Mouse (Mus musculus) heart, postnatal 4 days (tissue): ENCODE measurements around the gene Ccdc71l. TPM values are rescaled to one million over a fixed set of nuclear protein-coding genes. Genes with fewer than 3 reads are reported as not detected.
A peak's percentile ranks its signal among the peaks of the same experiment; 100 is the strongest.

ENCODE experiments used
- DNase-seq: peaks from one replicate; pipeline ENCODE4 v3.0.0; 2021
- total RNA-seq, 2 experiments: library from RNA; stranded (reverse); gene quantifications; 2 replicates each; pipeline ENCODE4 v1.2.3; 2021

Ccdc71l gene
- total RNA-seq: 1 to 10 TPM; 7.8 to 8.0 TPM

GRCm38 (mm10) chr12:32378528-32379295 is at the start of gene Ccdc71l:
Gene Ccdc71l (plus strand): TSS chr12:32378704.
- peak; percentile 85 for DNase-seq

- DNase-seq: no peak
Observed at GRCm38 (mm10) chr12:32339078-32339477, 39.4 kb upstream of the Ccdc71l start.

GRCm38 (mm10) chr12:32343487-32343886 is 35.0 kb upstream of the Ccdc71l start:
- no peak for DNase-seq

- no peak for DNase-seq
Observed at GRCm38 (mm10) chr12:32346121-32346520, 32.4 kb upstream of the Ccdc71l start.

- no peak for DNase-seq
Observed at GRCm38 (mm10) chr12:32348493-32348892, 30.0 kb upstream of the Ccdc71l start.

GRCm38 (mm10) chr12:32351874-32352273 is 26.6 kb upstream of the Ccdc71l start:
- DNase-seq: no peak

GRCm38 (mm10) chr12:32379296-32379725 is 807 bp downstream of the Ccdc71l start:
- peak; percentile 88 for DNase-seq

GRCm38 (mm10) chr12:32379731-32380130 is 1.2 kb downstream of the Ccdc71l start:
- DNase-seq: no peak

- no peak for DNase-seq
Observed at GRCm38 (mm10) chr12:32380457-32380856, 2.0 kb downstream of the Ccdc71l start.

- DNase-seq: no peak
Observed at GRCm38 (mm10) chr12:32381011-32381410, 2.5 kb downstream of the Ccdc71l start.

- no peak for DNase-seq
Observed at GRCm38 (mm10) chr12:32419537-32419936, 41.0 kb downstream of the Ccdc71l start.

- DNase-seq: no peak
Observed at GRCm38 (mm10) chr12:32427832-32428231, 49.3 kb downstream of the Ccdc71l start.

- DNase-seq: no peak
Observed at GRCm38 (mm10) chr12:32431004-32431403, 52.5 kb downstream of the Ccdc71l start.

Other genes with a start within 250 kb of the Ccdc71l start
- 1 to 10 TPM; 1.9 to 2.2 TPM for gene Pik3cg, start 170.0 kb upstream of the Ccdc71l start, total RNA-seq